Mouse (Mus musculus) lung, postnatal 25 days (tissue): ENCODE data around the gene Ppp2r1b.

Experiments used
- DNase-seq: peaks from one replicate; pipeline ENCODE4 v3.0.0; 2022; ENCODE audit warnings: low spot score

Ppp2r1b gene

DNA sequence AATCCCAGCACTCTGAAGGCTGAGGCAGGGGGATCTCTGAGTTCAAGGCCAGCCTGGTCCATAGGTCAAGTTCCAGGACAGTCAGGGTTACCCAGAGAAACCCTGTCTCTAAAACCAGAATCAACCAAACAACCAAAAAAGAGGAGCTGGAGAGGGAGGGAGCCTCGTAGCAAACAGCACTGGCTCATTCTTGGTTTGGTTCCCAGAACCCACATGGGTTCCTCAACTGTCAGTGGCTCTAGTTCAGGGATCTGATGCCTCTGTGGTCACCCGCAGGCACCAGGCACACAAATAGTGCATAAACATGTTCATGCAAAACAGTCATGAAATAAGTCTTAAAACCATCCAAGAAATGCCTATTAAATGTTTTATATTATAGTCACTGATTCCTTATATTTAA lies 23.1 kb downstream of the Ppp2r1b start:
- DNase-seq, result no peak

DNA sequence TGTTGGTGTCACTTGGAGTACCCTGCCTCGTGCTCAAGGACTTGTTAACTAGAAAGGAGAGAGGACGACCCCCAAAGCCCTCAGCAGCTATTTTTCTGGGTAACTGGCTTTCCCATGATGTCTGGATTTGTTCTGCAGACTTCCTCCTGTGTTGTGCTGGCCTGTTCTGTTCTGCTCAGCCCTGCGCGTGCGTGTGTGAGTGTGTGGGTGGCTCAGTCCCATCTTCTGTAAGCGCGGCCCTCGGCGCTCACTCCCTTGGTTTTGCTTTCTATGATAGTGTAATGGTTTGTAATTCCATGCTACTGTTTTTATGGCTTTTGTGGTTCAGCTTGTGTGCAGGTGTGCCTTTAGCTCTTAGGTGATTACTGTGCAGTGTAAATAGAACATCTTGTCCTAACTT lies 28.1 kb downstream of the Ppp2r1b start:
- DNase-seq, result no peak

DNA sequence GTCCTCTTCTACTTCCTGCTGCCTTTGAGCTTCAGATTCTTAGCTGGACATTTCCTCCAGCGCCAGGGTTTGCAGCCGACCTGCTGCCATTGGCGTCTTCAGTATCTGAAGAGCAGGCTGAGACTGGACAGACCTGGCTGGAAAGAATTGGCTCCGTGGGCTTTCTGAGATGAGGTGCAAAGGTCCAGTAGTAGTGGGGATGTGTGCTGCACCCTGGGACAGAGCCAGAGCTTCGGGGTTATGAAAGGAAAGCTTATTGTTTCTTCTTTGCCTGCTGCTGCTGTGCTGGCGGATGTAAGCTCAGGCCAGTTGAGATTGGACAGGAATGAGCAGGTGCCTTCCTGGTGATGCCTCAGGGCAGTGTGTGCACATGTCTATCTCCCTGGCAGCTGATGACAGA lies 28.9 kb downstream of the Ppp2r1b start:
- DNase-seq, result no peak

DNA sequence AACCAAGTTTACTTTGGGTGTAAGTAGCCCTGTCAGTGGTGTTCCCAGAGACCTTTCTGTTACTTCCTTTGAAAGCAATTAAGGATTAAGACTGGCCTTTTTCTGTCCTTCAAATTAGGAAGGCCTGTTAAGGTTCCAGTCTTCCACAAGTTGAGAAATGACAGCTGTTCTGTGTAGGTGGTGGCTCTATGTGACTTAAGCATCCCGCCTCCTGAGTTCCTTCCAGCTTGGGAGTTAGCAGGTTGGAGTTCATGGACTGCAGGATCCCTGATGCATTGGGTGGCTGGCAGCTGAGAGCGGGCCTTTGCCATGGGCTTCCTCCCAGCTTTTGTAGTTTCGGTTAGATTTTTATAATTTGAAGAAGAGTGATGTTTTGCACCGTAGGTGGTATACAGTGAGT lies 30.4 kb downstream of the Ppp2r1b start:
- no peak for DNase-seq

DNA sequence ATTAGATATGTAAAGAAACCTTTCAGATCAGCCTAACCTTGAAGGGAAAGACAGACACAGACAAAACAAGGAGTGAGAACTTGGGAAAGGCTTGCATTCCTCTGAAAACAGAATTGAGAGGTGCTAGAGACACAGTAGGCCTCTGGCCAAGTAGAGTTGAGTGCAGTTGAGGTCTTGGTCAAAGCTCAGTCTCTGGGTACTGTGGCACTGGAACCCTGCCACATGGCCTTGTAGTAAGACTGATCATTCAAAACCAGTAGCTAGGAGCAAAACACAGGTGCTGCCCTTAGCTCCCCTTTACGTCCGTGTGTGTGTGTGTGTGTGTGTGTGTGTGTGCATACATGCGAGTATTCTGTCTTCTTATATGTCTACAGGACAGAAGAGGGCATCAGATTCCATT lies 31.2 kb downstream of the Ppp2r1b start:
- DNase-seq, result no peak

DNA sequence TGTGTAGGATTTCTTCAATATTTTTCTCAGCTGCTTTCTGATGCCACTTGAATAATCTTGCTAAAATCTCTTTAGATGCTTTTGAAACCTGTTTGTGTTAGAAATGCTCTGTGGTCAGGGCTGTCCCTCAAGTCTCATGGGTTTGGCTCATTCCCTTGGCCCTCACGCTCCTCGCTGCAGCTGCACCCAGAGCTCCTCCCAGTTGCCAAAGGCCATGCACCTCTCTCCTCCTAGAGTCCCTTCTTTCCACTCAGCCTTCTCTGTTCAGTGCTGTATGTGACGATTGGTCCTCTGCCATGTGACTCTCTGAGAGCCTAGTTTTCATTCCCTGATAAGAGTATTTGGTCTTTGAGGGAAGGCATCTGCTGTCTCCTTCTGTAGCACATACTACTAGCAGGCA lies 32.3 kb downstream of the Ppp2r1b start:
- no peak for DNase-seq

DNA sequence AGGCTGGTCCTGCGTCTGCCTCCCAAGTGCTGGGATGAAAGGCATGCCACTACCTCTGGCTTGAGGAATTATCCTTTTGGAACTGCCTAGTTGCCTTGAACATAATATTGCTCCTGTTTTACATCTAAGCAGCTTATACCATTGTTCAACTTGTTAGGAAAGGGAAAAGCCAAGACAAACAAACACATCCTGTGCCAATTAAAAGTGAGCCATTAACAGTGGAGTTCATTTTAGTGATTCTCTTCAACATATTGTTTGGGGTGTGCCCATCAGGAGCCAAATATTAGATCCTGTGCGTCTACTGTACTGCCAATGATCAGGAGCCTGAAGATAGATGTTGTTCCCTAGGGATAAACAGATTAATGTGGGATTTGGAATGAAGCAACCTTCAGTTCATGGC lies 37.1 kb downstream of the Ppp2r1b start:
- peak; percentile 45 for DNase-seq

DNA sequence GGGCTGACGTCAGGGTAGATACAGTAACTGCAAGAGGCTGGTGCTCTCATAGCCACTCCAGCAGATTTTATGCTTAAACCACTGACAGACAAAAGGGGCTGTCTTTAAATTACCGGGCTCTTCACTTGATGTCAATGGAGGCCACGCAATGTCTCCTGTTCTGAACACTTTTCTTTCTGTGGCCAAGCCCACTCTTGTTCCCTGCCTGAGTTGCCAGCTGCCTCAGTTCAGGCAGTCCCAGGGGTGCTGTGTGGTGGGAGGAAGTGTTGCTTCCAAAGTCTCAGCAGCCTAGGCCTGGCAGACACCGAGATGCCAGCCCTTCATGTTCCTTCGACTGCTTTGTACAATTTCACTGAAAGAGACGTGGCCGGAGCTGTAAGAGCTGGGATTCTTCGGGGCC lies 39.0 kb downstream of the Ppp2r1b start:
- DNase-seq, result no peak

DNA sequence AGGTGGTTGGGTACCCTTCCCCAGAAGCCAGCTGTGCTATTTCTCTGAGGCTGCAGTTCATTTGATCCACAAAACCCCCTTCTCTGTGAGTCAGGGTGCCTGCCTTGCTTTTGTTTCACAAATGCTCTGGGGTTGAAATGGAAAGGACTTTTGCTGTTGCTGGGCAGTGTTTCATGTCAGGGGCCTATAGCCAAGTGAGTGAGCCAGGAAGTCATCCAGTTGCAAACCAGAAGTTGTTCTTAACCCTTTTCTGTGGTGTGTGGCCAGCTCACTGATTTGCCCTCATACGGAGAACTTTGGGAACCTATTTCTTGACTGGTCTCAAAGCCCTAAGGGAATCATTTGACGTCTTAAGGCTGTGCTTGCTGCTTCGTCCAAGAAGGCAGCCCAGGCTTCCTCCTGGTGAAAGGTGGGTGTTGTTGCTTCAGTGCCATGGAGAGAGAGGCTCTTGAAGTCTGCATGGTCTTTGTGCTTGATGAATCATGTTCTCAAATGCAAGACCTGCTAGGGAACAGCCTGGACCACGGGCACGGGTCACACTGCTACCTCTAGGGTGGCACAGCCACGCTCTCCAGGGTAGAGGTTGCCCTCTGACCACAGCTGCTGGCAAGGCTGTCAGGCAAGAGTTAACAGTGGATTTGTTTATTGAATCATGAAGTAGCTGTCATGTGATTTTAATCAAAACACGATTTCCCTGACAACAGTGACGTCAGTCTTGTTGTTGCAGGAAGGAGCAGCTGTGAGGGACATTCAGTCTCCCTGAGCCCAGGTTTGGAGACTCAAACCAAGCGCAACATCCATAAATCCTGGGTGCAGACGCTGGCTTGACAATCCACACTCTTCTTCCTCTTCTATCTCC lies 39.9 kb downstream of the Ppp2r1b start:
- DNase-seq, result peak; percentile 91

DNA sequence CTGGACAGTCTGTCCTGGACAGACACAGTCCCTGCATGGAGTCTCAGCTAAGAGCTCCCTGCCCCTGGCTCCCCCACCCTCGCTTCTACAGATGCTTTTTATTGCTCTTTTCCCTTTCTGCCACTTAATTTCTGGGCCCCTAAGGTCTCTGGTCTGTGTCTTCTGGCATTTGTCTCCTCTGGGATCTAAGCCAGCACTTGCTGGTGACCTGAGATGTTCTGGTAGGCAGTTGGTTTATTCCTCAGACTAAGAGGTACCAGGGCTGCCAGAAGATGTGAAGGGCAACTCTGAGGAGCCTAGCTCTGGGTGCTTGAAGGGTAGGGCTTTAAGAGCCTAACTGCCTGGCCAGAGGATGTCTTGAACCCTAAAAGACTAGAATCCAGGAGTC lies 40.5 kb downstream of the Ppp2r1b start:
- no peak for DNase-seq

DNA sequence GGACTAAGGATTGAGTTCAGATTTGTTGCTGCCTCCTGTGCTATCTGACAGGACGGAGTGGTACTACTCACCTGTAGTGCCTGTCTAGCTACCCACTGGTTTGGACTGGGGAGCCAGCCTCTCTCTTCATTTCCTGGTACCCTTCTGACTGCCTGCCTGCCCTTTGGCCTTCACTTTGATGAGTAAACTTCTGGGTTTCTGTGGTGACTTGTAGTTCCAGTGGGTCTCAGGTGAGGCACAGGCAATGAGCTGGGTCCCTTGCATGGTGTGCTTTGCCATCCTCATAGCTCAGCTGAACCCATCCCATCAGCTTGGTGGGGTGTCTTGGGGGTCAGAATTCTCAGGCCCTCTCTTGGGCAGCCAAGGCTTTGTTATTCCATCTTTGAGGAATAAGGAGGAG lies 41.8 kb downstream of the Ppp2r1b start:
- no peak for DNase-seq

DNA sequence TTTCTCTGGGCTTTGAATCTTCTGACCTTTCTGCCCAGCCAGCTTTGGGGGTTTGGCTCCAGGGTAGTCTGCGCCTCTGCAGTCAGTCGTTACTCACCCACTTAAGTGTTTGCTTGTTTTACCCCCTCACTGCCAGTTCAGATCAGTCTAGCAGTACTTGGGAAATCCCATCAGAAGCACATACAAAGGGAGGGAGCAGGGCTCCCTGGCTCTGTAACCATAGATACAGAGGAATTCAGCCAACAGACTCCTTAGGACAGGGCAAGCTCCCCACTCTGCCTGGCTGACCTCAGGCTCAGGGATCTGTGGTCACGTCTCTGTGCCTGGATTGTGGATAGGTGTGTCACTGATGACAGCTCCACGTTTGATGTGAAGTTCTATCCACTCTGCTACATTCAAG lies 42.2 kb downstream of the Ppp2r1b start:
- DNase-seq, result peak; percentile 70

DNA sequence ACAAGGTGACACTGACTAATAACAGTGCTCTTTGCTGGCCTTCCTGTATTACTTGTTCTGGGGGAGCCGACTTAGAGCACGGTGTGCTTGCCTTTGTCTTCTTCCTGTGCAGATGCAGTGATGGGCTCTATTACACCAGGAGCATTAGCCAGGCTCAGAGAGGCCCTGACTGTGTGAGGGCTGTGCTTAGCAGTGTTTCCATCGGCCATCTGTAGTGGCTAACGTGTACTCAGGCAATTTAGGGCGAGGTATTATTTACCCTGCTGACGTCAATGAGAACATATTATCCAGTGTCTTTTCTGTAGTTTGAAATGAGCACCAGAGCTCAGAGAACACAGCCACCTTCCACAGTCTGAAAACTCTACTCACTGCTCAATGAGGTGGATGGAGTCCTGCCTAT lies 44.1 kb downstream of the Ppp2r1b start:
- DNase-seq, result no peak

DNA sequence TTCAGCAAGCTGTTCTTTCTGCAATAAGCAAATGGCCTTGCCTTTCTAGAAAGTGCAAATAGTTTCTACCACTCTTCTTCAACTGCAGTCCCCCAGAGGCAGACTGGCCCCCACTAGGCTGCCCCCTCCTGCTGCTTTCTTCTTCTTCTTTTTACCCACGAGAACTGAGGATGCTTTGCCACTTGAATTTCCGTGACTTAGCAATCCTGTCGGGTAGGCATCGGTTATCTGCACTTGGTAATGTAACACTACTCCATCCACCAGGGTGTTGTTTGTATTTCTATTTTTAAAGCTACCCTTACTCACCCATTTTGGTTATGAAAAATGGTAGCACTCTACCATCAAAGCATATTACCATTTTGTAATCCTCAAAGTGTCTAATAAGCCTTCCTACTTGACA lies 44.9 kb downstream of the Ppp2r1b start:
- DNase-seq, result no peak

DNA sequence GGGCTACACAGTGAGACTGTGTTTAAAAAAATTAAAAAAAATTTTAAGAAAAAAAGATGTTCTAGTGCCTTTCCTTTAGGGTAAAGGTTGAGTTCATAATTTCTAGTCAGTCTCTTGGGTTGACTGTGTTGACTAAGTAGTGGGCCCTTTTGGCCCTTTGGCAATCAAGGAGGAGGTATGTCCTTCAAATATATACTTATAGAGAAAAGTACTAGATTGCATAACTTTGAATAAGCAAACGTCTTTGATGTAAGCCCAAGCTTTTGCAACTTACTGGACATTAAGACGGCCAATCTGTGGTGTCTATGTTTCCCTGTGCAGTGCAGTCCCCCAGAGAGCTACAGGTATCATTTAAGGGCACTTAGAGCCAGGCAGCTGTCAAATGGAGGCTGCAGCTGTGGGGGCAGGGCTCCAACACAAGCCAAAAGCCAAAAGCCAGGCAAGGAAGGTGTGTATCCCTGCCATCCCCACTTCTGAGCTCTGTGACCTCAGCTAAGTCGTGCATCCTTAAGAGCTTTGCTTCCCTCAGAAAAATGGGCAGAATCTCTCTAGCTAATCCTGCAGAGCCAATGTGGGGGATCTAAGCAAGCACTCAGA lies 45.5 kb downstream of the Ppp2r1b start:
- no peak for DNase-seq

DNA sequence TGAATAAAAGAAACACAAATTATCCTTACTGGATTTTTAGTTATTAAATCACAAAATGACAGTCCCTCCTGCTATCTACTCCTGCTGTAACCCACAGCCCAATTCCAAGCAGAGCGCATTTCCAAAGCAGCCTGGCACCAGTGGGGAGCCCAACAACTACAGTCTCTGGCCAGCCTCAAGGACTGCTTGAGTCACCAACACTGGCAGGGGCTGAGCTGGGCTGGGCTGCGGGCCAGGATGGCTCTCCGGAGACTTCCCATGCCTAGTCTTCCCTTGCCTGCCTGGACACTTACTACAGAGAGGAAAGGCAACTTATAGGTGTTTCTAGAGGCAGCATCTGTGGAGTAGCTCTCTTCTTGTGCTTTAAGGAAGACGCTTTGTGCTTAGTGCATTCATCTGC lies 48.6 kb downstream of the Ppp2r1b start:
- peak; percentile 55 for DNase-seq

DNA sequence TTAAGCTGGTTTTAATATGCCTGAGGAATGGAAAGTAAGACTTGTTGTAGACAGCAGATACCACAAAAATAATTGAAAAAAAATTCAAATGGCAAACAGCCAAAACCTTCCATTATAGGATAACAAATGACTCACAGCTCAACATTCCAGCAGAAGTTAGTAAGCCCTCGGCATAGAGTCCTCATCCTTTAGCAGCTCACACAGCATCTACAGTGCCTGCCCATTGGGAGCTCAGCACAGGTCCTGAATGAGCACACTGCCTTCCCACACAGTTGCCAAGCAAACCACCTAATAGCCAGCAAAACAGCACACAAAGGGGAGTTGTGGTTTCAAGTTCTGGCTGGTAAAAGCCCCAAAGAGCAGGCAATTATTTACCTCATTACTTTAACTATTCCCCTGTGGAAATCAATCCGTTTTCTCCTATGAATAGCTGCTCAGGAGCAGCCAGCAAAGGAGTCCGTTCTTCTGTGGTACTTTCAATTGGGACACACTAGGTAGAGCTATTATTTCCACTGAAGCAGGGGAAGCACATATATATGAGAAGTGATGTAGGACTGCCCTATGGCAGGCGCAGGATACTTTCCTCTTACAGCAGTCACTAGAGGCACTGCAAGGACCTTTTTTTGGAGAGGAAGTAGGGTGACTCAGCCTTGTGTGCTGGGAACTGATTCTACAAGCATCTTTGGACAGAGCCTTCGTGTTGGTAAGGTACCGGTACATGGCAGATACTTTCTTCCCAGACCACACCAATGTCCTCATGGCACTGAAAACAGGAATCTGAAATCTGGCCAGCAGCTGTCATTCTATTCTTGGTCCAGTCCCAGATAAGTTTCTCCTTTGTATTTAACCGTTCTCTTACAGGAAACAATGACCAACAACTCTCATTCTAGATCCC lies 55.2 kb downstream of the Ppp2r1b start:
- no peak for DNase-seq

DNA sequence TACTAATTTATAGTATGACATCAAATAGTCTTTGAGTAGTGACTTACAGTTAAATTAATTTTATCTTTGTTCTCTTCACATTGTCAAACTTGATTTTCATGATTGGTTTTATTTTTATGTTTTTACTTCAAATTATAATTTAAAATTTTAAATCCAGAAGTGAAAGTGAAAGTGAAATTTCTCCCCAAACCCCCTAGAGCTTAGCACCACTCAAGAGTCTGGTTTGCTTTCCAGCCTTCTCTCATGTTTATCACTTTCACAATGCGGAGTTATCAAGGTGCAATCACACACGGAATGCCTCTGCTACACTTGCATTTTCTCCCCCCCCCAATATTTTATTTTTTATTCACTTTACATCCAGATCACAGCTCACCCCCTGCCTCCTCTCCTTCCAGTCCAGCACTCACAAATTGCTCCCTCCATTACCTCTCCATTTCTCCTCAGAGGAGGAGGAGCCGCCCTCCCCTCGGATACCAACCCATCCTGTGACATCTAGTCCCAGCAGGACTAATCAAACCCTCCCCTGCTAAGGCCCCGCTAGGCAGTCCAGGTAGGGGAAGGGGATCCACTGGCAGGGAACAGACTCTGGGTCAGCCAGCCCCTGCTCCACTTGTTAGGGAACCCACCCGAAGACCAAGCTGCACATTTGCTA lies 59.2 kb downstream of the Ppp2r1b start:
- no peak for DNase-seq

DNA sequence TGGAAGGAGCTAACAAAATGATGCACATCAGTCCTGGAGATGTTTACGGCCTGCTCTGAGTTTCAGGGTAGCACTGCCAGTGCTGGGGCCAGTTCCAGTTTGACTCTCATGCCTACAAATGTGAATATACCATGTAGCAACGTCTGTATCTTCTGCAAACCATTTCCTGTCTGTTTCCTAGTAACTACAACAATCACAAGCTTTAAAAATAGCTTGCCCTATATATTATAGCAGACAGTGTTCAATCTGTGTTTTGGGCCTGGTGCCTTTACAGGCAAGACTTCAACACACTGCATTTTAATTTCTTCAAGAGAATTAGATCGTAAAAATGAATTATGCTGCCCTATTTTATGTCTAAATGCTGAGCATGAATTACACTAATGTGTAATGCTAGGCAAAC lies 60.2 kb downstream of the Ppp2r1b start:
- no peak for DNase-seq

DNA sequence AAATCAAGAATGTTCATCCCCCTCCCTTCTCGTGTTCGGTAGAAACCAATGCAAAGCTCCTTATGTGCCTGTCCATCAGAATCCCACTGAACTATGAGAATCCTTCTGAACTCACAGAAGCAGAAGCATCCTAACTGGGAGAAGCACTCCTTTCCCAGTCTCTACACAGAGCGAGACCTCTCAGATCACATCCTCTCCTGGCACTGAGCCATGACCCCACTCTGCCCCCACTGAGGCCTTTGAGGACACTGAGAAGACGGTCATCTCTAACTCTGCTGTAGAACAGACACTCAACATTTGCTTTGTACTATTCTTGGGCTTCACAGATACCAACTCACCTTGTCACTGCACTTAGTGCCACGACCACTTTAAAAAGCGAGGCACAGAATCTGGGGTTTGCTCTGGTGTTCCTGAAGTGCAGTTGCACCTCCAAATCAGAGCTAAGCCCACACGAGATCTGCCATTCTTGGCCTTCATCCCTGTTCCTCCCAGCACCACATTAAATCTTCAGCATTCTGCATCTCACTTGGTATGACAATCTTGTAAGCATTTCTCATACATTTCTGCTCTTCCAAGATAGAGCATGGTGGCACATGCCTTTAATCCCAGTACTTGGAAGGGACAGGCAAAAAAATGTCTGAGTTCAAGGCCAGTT lies 66.9 kb downstream of the Ppp2r1b start:
- no peak for DNase-seq

DNA sequence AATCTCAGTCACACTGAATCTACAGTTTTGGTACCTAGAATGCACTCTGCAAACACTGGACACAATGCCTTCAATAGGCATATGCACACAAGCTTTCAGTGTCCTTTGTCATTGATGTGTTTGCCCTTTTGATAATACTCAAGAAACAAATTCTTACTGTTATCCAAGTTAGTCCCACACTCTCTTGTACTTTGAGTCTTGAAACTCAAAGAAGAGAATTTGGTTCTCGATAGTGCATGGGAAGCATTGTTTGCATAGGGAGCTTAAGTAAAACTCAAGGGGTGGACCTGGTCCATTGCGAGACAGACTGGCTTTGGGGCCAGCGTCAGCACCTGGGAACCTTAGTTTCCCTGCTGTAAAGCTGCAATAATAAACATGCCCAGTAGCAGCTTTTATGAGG lies 73.0 kb downstream of the Ppp2r1b start:
- DNase-seq, result no peak

DNA sequence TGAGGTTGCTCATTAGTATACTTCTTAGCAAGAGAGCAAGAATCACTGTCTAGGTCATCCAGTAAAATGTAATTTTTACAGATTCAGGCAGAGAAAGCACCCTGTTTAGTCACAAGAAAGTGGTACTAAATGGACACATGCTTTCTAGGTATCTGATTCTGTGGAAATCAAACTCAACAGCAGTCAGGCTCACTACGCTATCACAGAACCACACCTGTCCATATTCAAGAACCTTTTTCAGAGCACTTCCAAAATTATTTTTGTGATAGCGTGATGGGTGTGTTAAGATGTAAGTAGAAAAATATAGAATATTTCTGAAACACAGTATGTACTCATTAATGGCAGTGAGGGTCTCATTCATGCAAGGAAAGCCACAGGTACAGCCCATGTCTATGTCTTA lies 74.5 kb downstream of the Ppp2r1b start:
- no peak for DNase-seq
